Mouse (Mus musculus) limb, embryonic 11.5 days (tissue): ENCODE measurements around the gene Abcc4. TPM values are rescaled to one million over a fixed set of nuclear protein-coding genes. Genes with fewer than 3 reads are reported as not detected.

Experiments
- ATAC-seq: fragments of 200-750 bp; cut with Nextera tagmentation; 2 replicates; pipeline ENCODE4 v1.8.0; 2017; ENCODE audit warnings: low read depth; ENCODE audit not compliant: insufficient number of reproducible peaks, low FRiP score, low TSS enrichment
- DNase-seq: peaks from one replicate; pipeline ENCODE4 v3.0.0-alpha.2; 2015; ENCODE audit warnings: low spot score
- H3K27ac ChIP-seq: fragments of 300-500 bp; sonication (generic); replicated peaks from 2 replicates; pipeline ENCODE4 v1.5.1; 2014; ENCODE audit warnings: low read depth, mild to moderate bottlenecking, low read length
- H3K27me3 ChIP-seq: fragments of 300-500 bp; sonication (generic); 2 replicates; pipeline ENCODE4 v1.6.1; 2014; ENCODE audit warnings: mild to moderate bottlenecking, low read length, mixed read lengths; ENCODE audit not compliant: control insufficient read depth, insufficient read depth
- H3K36me3 ChIP-seq: fragments of 300-500 bp; sonication (generic); 2 replicates; pipeline ENCODE4 v1.6.1; 2014; ENCODE audit warnings: mild to moderate bottlenecking, low read length, moderate library complexity, mixed read lengths; ENCODE audit not compliant: control insufficient read depth, insufficient read depth
- H3K4me1 ChIP-seq: fragments of 300-500 bp; sonication (generic); 2 replicates; pipeline ENCODE4 v1.6.1; 2014; ENCODE audit warnings: low read length, mixed read lengths; ENCODE audit not compliant: control insufficient read depth, insufficient read depth
- H3K4me2 ChIP-seq: fragments of 300-500 bp; sonication (generic); 2 replicates; pipeline ENCODE4 v1.6.1; 2014; ENCODE audit warnings: low read depth, mild to moderate bottlenecking, moderate library complexity; ENCODE audit not compliant: severe bottlenecking
- H3K4me3 ChIP-seq: fragments of 300-500 bp; sonication (generic); 2 replicates; pipeline ENCODE4 v1.5.1; 2014; ENCODE audit warnings: low read depth, low read length
- H3K9ac ChIP-seq: fragments of 300-500 bp; sonication (generic); 2 replicates; pipeline ENCODE4 v1.6.1; 2014; ENCODE audit warnings: mild to moderate bottlenecking, low read length
- H3K9me3 ChIP-seq: fragments of 300-500 bp; sonication (generic); 2 replicates; pipeline ENCODE4 v1.6.1; 2016; ENCODE audit warnings: low read length; ENCODE audit not compliant: control insufficient read depth
- WGBS: fragments of 180-500 bp; shearing (Covaris S2); extraction: QIAGEN DNeasy Blood & Tissue Kit; methylation state at CpG from one replicate; pipeline ENCODE4 v1.1.7; 2014; 5-methylcytosine and 5-hydroxymethylcytosine counted together
- polyA plus RNA-seq: library from polyadenylated mRNA; unstranded; fragments of >200 nt; fragmentation: Nextera tagmentation; extraction: Ambion mirVana; gene quantifications from 2 replicates; pipeline ENCODE4 v1.2.1, GENCODE M21; 2014

Abcc4 gene
- polyA plus RNA-seq, 1 experiment from 2014 or later = 2.9 TPM

DNA sequence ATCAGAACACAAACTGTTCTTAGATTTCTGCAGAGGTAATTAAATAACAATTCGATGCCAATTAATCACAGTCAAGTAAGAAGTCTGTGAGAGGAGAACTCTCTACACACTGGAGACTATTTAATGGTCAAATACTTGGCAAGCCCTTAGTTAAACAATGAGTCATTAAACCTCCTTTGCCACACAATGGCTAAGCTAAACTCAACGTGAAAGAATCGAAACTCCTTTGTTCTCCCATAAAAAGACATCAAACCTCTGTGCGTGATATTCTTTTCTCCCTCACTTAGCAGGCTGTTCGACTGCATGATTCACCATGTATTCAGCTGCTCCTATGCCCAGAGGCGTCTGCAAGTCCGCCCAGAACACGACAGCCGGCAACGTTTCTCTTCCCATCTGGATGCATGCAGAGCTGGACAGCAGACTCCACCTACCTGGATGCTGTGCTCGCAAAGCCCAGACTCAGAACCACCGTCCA lies 139.8 kb downstream of the Abcc4 start:
- no peak overlapping the region for H3K27ac ChIP-seq
- H3K9ac ChIP-seq = no peak overlapping the region
- H3K36me3 ChIP-seq = no peaks in the 10 kb centered on the region
- H3K4me2 ChIP-seq = no peak overlapping the region
- H3K4me1 ChIP-seq = 0 out of 2 replicates have a peak, but pooled peaks cover 3% of the 10 kb centered on the region
- no peak overlapping the region for H3K4me3 ChIP-seq
- H3K9me3 ChIP-seq = no peaks in the 10 kb centered on the region
- 65% methylated on average over 12 of the region's 12 CpGs for WGBS
- no peak for ATAC-seq
- no peaks in the 10 kb centered on the region for H3K27me3 ChIP-seq
- DNase-seq = no peak

GRCm38 (mm10) chr14:118565696-118566095 lies 140.3 kb downstream of the Abcc4 start:
- H3K4me3 ChIP-seq = no peak overlapping the region
- H3K4me2 ChIP-seq = no peak overlapping the region
- 0 out of 2 replicates have a peak, but pooled peaks cover 3% of the 10 kb centered on the region for H3K4me1 ChIP-seq
- no peak overlapping the region for H3K9ac ChIP-seq
- no peaks in the 10 kb centered on the region for H3K9me3 ChIP-seq
- H3K27ac ChIP-seq = no peak overlapping the region
- no peaks in the 10 kb centered on the region for H3K27me3 ChIP-seq
- ATAC-seq = no peak
- no peak for DNase-seq
- H3K36me3 ChIP-seq = no peaks in the 10 kb centered on the region
- WGBS = 90% methylated on average over 5 of the region's 5 CpGs

DNA sequence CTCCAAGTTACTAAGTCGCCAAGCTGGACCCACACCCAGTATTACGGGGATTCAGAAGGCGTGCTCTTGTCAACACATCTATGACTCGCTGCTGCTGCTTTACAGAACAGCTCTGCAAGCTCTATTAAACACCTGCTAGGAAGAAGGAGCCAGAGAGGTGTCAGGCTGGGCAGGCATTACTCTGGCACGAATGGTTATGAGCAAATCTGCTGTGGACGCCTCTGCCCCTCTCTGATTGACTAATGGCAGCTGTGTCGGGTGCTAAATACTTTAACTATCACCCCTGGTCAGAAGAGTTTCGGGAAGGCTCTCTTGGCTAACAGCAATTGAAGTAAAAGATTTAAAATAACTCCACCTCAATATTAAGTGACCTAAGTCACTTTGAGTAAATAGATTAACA lies 142.4 kb downstream of the Abcc4 start:
- Histone ChIP-seq H3K4me1 (0 out of 2 replicates have a peak, but pooled peaks cover 3% of the 10 kb centered on the region), H3K27me3 (no peaks in the 10 kb centered on the region), H3K4me3 (no peak overlapping the region), H3K9me3 (no peaks in the 10 kb centered on the region), H3K4me2 (no peak overlapping the region), H3K9ac (no peak overlapping the region), H3K27ac (no peak overlapping the region), H3K36me3 (no peaks in the 10 kb centered on the region)
- ATAC-seq (no peak), DNase-seq (no peak)
- WGBS = 85% methylated on average over 8 of the region's 8 CpGs

- Histone ChIP-seq H3K27me3 (no peaks in the 10 kb centered on the region), H3K4me1 (0 out of 2 replicates have a peak, but pooled peaks cover 3% of the 10 kb centered on the region), H3K4me2 (no peak overlapping the region), H3K9ac (no peak overlapping the region), H3K36me3 (no peaks in the 10 kb centered on the region), H3K9me3 (no peaks in the 10 kb centered on the region), H3K4me3 (no peak overlapping the region), H3K27ac (no peak overlapping the region)
- WGBS = 89% methylated on average over 20 of the region's 20 CpGs
- DNase-seq (no peak), ATAC-seq (no peak)
Measured at GRCm38 (mm10) chr14:118552901-118553475, 153.0 kb downstream of the Abcc4 start.

DNA sequence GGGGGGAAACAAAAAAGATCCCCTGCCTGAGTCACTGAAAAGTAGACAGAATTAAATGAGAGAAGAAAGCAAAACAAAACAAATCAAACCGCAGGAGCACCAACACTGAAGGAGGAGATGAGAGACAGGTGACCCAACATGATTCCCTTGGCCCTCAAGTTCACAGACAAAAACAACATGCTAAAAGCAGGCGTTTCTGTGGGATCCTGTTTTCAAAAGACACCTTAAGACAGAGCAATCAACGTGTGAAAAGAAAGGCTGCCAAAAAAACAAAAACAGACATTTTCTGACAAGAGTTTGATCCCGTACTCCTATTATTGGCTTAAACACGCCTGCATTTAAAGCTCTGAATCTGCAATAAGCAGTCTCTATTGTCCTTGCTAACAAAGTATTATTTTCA lies 153.6 kb downstream of the Abcc4 start:
- Histone ChIP-seq H3K4me3 (no peak overlapping the region), H3K27ac (no peak overlapping the region), H3K9ac (no peak overlapping the region), H3K4me2 (no peak overlapping the region), H3K27me3 (no peaks in the 10 kb centered on the region), H3K9me3 (no peaks in the 10 kb centered on the region), H3K36me3 (no peaks in the 10 kb centered on the region), H3K4me1 (0 out of 2 replicates have a peak, but pooled peaks cover 3% of the 10 kb centered on the region)
- DNase-seq (no peak), ATAC-seq (no peak)
- WGBS = 71% methylated on average over 5 of the region's 5 CpGs

GRCm38 (mm10) chr14:118551725-118552285 lies 154.2 kb downstream of the Abcc4 start:
- H3K36me3 ChIP-seq = no peaks in the 10 kb centered on the region
- H3K4me2 ChIP-seq = peak overlapping the region; percentile 36
- H3K27me3 ChIP-seq = no peaks in the 10 kb centered on the region
- ATAC-seq = no peak
- WGBS = 17% methylated on average over 24 of the region's 24 CpGs
- H3K9me3 ChIP-seq = no peaks in the 10 kb centered on the region
- H3K4me1 ChIP-seq = 0 out of 2 replicates have a peak, but pooled peaks cover 3% of the 10 kb centered on the region
- no peak overlapping the region for H3K27ac ChIP-seq
- 0 out of 2 replicates have a peak overlapping the region, but pooled peaks have one; percentile 7 for H3K9ac ChIP-seq
- DNase-seq = peak; percentile 52
- H3K4me3 ChIP-seq = no peak overlapping the region

GRCm38 (mm10) chr14:118551061-118551724 lies 154.8 kb downstream of the Abcc4 start:
- 32% methylated on average over 18 of the region's 18 CpGs for WGBS
- Histone ChIP-seq H3K27ac (no peak overlapping the region), H3K36me3 (no peaks in the 10 kb centered on the region), H3K4me3 (no peak overlapping the region), H3K9ac (no peak overlapping the region), H3K27me3 (no peaks in the 10 kb centered on the region), H3K4me2 (peak overlapping the region; percentile 36), H3K9me3 (no peaks in the 10 kb centered on the region), H3K4me1 (0 out of 2 replicates have a peak, but pooled peaks cover 3% of the 10 kb centered on the region)
- no peak for ATAC-seq
- no peak for DNase-seq

DNA sequence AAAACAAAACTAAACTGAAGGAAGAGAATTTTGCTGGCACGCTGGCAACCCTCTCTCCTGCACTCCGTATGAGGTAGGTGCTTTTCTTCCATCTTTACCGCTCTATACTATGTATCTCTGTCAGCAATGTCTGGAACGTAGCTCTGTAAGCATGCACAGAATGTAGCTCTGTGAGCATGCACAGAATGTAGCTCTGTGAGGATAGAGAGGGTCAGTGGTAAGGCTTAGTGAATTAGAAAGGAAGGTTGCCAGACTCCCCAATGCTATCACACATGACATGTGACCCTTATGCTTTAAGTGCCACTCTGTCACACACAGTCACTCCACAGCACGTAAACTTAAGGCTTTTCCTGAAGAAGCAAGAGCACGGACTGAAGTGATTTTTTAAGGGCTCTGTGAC lies 161.5 kb downstream of the Abcc4 start:
- Histone ChIP-seq H3K9me3 (no peaks in the 10 kb centered on the region), H3K27ac (no peak overlapping the region), H3K4me1 (no peaks in the 10 kb centered on the region), H3K4me3 (no peak overlapping the region), H3K9ac (no peak overlapping the region), H3K4me2 (no peak overlapping the region), H3K36me3 (no peaks in the 10 kb centered on the region), H3K27me3 (no peaks in the 10 kb centered on the region)
- DNase-seq = no peak
- WGBS = 88% methylated on average over 6 of the region's 6 CpGs
- no peak for ATAC-seq
